Comparison of ENCODE assay signal across 35 mouse cellular contexts in the genomic region with DNA sequence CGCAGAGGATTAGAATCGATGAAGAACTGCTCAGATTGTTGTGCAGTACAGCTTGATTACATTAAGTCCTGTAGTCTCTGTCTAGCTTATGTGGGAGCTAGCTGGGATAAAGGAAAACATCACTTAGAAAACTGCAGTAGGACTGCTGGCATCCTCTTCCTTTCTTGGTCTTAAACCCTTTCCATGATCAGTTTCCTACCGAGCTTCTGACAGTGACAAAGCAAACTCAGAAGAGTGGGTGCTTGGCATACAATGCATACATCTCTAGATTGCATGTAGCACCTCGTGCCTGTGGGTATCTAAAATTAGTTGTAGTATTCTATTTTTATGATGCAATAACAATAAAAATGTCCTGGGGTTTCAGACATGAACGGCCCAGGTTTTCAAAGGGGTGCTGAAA.
"Had no signal": no experiment of that assay in that cellular context is flagged by ENCODE, and none has a peak within 500 bp of the region (broad histone marks: within the 10 kb centered on the region; RNA-seq: fewer than 3 reads in every experiment).

No protein-coding gene starts in this region.

- ATAC-seq: hindbrain, embryonic 16.5 days; hindbrain, postnatal 0 days; inflammation-experienced regulatory T-cells, adult 6 months; intestine, embryonic 15.5 days; intestine, embryonic 16.5 days; intestine, postnatal 0 days had no signal

- H3K36me3 ChIP-seq: heart, embryonic 10.5 days; heart, embryonic 12.5 days; heart, embryonic 13.5 days; heart, embryonic 15.5 days; hindbrain, embryonic 10.5 days; hindbrain, embryonic 12.5 days; hindbrain, embryonic 13.5 days; hindbrain, embryonic 15.5 days; intestine, embryonic 15.5 days; kidney, embryonic 15.5 days had no signal

- H3K9me3 ChIP-seq: heart, embryonic 10.5 days; heart, embryonic 12.5 days; heart, embryonic 13.5 days; heart, embryonic 15.5 days; hindbrain, embryonic 10.5 days; hindbrain, embryonic 12.5 days; hindbrain, embryonic 13.5 days; hindbrain, embryonic 15.5 days; intestine, embryonic 15.5 days; kidney, embryonic 15.5 days had no signal

- H3K4me1 ChIP-seq: heart, embryonic 10.5 days; heart, embryonic 12.5 days; heart, embryonic 13.5 days; heart, embryonic 15.5 days; hindbrain, embryonic 10.5 days; hindbrain, embryonic 12.5 days; hindbrain, embryonic 13.5 days; hindbrain, embryonic 15.5 days; intestine, embryonic 15.5 days; kidney, embryonic 15.5 days had no signal

- DNase-seq: heart, postnatal 10 days; heart, postnatal 14 days; heart, postnatal 36 days; heart, postnatal 4 days; kidney, adult 11 months; kidney, adult 18-20 months; kidney, adult 2 months; kidney, adult 8-10 months; kidney, adult 9 months; kidney, postnatal 10 days; kidney, postnatal 14 days; kidney, postnatal 25 days; kidney, postnatal 36 days; kidney, postnatal 4 days; layer of hippocampus, adult 9-11 months; layer of hippocampus, postnatal 36 days had no signal

- H3K4me2 ChIP-seq: heart, embryonic 11.5 days; heart, embryonic 12.5 days; heart, embryonic 13.5 days; heart, embryonic 15.5 days; hindbrain, embryonic 12.5 days; hindbrain, embryonic 13.5 days; hindbrain, embryonic 14.5 days; hindbrain, embryonic 15.5 days; intestine, embryonic 15.5 days; kidney, embryonic 15.5 days had no signal

- H3K27ac ChIP-seq: heart, embryonic 10.5 days; heart, embryonic 13.5 days; heart, embryonic 15.5 days; hindbrain, embryonic 10.5 days; hindbrain, embryonic 12.5 days; hindbrain, embryonic 13.5 days; hindbrain, embryonic 14.5 days; hindbrain, embryonic 15.5 days; hindbrain, postnatal 0 days; intestine, embryonic 15.5 days; kidney, embryonic 15.5 days; kidney, postnatal 0 days; layer of hippocampus, adult 2 months had no signal

- H3K4me3 ChIP-seq: heart, embryonic 10.5 days; heart, embryonic 12.5 days; heart, embryonic 13.5 days; heart, embryonic 15.5 days; hindbrain, embryonic 10.5 days; hindbrain, embryonic 12.5 days; hindbrain, embryonic 13.5 days; hindbrain, embryonic 15.5 days; intestine, embryonic 15.5 days; kidney, embryonic 15.5 days; layer of hippocampus, adult 2 months had no signal

- H3K9ac ChIP-seq: heart, embryonic 12.5 days; heart, embryonic 13.5 days; heart, embryonic 15.5 days; hindbrain, embryonic 12.5 days; hindbrain, embryonic 13.5 days; hindbrain, embryonic 14.5 days; hindbrain, embryonic 15.5 days; intestine, embryonic 15.5 days; kidney, embryonic 15.5 days had no signal

- H3K27me3 ChIP-seq: heart, embryonic 12.5 days; heart, embryonic 13.5 days; heart, embryonic 15.5 days; hindbrain, embryonic 12.5 days; hindbrain, embryonic 13.5 days; hindbrain, embryonic 15.5 days; intestine, embryonic 15.5 days; kidney, embryonic 15.5 days had no signal
